Mouse (Mus musculus): ENCODE measurements around the gene Sympk.

- TF ChIP-seq EP300 (optimal IDR thresholded peaks at IDR 0.05): no peak
- no peak for TF ChIP-seq CTCF (IDR thresholded peaks at IDR 0.05; ENCODE audit: low read depth)
Measured at GRCm38 (mm10) chr7:19054777-19055076, 30.6 kb downstream of the Sympk start.

All from stomach, postnatal 0 days (tissue).